Mouse (Mus musculus) MEL-GATA-1-ER (cell line): Measurements from ENCODE around the gene Pdxdc1.
"Not testable (repeated sequence)": the region's sequence is repeated elsewhere in the genome, so short reads cannot be mapped to it uniquely, and the experiment has no call there.

Experiments used
- DNase-seq: peaks from one replicate; pipeline ENCODE4 v3.0.0-alpha.2; 2012; ENCODE audit warnings: low read depth; ENCODE audit errors: extremely low read depth

Pdxdc1 gene

GRCm38 (mm10) chr16:13818560-13819393 is 84.2 kb downstream of the Pdxdc1 start, which contains the start of gene Ntan1:
Ntan1 (plus strand) TSS chr16:13818845.
- peak; percentile 89 for DNase-seq

DNA sequence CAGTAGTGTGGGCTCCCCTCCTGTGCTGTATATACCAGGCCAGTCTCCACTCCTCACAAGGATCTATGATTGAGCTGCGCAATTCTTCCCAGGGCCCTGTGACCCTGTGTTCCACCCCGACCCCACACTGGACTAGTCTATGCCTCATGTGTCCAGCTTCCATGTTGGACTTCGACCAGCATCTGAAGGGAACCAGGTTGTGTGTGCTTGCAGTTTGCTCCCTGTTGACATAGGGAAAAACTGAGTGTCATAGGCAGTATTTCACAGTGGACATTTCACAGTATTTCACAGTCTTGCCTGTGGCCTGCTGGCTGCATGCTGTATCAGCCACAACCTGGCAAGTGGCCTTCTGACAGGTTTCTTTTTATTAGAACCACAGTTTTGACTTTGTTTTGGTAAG is 89.7 kb downstream of the Pdxdc1 start:
- no peak for DNase-seq

GRCm38 (mm10) chr16:13812152-13812551 is 90.8 kb downstream of the Pdxdc1 start:
- DNase-seq: no peak

- DNase-seq: no peak
Observed at GRCm38 (mm10) chr16:13808410-13808809, 94.5 kb downstream of the Pdxdc1 start.

DNA sequence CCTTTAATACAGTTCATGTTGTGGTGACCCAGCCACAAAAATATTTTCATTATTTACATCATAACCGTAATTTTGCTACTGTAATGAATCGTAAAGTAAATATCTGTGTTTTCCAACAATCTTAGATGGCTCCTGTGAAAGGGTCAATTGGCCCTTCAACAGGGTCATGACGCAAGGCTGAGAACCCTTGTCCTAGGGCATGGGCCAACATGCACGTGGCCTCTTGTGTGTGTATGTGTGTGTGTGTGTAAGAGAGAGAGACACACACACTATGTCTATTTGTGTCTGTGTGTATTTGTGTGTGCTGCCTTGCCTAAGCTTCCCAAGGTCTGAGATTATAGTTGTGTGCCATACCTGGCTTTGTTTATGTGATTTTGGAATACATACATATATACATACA is 95.3 kb downstream of the Pdxdc1 start:
- DNase-seq: no peak

DNA sequence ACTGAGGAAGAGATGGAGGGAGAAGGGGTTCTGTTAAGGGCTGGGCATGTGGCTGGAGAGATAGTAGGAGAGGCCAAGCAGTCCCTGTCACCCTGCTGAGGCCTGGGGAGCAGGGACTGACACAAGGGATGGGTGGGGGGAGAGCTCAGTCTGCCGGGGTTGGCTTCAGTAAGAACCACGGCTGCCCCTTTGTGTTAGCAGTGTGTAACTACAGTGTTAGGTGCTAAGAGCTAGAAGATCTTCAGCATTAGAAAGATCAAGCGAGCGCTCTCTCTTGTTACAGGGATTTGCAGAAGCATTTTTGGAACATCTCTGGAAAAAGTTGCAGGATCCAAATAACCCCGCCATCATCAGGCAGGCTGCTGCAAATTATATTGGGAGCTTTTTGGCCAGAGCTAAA is 98.3 kb downstream of the Pdxdc1 start:
- DNase-seq: no peak

- DNase-seq: no peak
Observed at GRCm38 (mm10) chr16:13801231-13801630, 101.7 kb downstream of the Pdxdc1 start.

- no peak for DNase-seq
Observed at GRCm38 (mm10) chr16:13796746-13797175, 106.2 kb downstream of the Pdxdc1 start.

DNA sequence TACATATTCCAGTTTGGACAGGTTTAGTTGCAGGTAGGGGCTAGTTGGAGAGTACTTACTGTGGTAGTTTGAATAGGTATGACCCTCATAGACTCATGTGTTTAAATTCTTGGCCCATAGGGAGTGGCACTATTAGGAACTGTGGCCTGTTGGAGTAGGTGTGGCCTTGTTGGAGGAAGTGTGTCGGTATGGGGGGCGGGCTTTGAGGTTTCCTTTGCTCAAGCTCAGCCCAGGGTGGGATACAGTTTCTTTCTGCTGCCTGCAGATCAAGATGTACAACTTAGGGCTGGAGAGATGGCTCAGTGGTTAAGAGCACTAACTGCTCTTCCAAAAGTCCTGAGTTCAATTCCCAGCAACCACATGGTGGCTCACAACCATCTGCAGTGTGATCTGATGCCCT is 109.5 kb downstream of the Pdxdc1 start:
- not testable (repeated sequence) for DNase-seq

- DNase-seq: no peak
Observed at GRCm38 (mm10) chr16:13785932-13786331, 117.0 kb downstream of the Pdxdc1 start.
